16 mouse cellular contexts compared by ENCODE assay signal in genomic region chr2:94138469-94139390, GRCm38 (mm10). TPM values are rescaled to one million over a fixed set of nuclear protein-coding genes. Genes with fewer than 3 reads are reported as not detected.
DNase-seq lines count a peak whose midpoint lies in the region; TF ChIP-seq lines count a peak whose summit lies in the region.
"Had no signal": no experiment of that assay in that cellular context is flagged by ENCODE, and none has a peak within 500 bp of the region (broad histone marks: within the 10 kb centered on the region; RNA-seq: fewer than 3 reads in every experiment).

No protein-coding gene starts in this region.

- dilution Hi-C loops in CH12.LX (cut with MboI; ENCODE audit: extremely low pct_ligation_motif_present, extremely low pct_unique_long_range_greater_than_20kb, low sequenced_read_pairs) = no loop called here

- H3K36me3 ChIP-seq in CH12.LX (replicated peaks in 1 of 2; ENCODE audit: control insufficient read depth in 1 of 2, insufficient read depth in 1 of 2, low read length in 1 of 2) = peaks cover 0 to 19% of the 10 kb centered on the region in 2 experiments
- H3K36me3 ChIP-seq: hindbrain, embryonic 13.5 days had no signal

- intact Hi-C loops in gastrocnemius, adult 2 months (cut with DNase I) = no loop called here
- intact Hi-C loops in gastrocnemius, postnatal 14 days (cut with DNase I; ENCODE audit: low total_unique reads) = no loop called here
- intact Hi-C loops in left cerebral cortex, adult 2 months (cut with DNase I) = loop anchor here (5.0 kb wide), 3 partner anchors 81 to 154 kb away; no protein-coding TSS in a partner anchor
- intact Hi-C loops in left cerebral cortex, postnatal 10 days (cut with DNase I) = no loop called here

- DNase-seq in gastrocnemius, adult 2 months = no peak
- no peak for DNase-seq in gastrocnemius, postnatal 14 days
- no peak for DNase-seq in left cerebral cortex, adult 2 months (ENCODE audit: extremely low spot score in 1 of 2, low spot score in 2 of 2)
- no peak for DNase-seq in left cerebral cortex, postnatal 10 days (ENCODE audit: extremely low spot score in 1 of 2, low spot score in 2 of 2)
- no peak for DNase-seq in CH12.LX (ENCODE audit: extremely low read depth)
- DNase-seq in brain, embryonic 14.5 days (ENCODE audit: low read depth) = peak; percentile 53
- DNase-seq in adrenal gland, postnatal 4 days (ENCODE audit: low spot score in 2 of 2) = no peak
- DNase-seq in natural killer cell, adult 2 months (ENCODE audit: low spot score in 2 of 2) = no peak
- DNase-seq: adrenal gland, postnatal 36 days; cerebellum, adult 8-10 months; kidney, postnatal 10 days; liver; lung, postnatal 4 days; thymus, postnatal 25 days had no signal

- peaks cover 0 to 18% of the 10 kb centered on the region in 2 experiments; a peak in 2 of 4 replicates for H3K4me1 ChIP-seq in CH12.LX (ENCODE audit: control insufficient read depth in 1 of 2, insufficient read depth in 2 of 2)
- H3K4me1 ChIP-seq: hindbrain, embryonic 13.5 days had no signal

- H3K27ac ChIP-seq in gastrocnemius, adult 2 months = no peak overlapping the region
- H3K27ac ChIP-seq in left cerebral cortex, adult 2 months = no peak overlapping the region; the same call in 1 of the 2 replicates
- H3K27ac ChIP-seq in CH12.LX (ENCODE audit: insufficient read depth, low read depth) = no peak overlapping the region
- H3K27ac ChIP-seq: hindbrain, embryonic 13.5 days had no signal

- no peak overlapping the region for H3K4me2 ChIP-seq in CH12.LX (ENCODE audit: insufficient read depth, low read depth, poor library complexity, severe bottlenecking)
- H3K4me2 ChIP-seq: heart, embryonic 11.5 days; hindbrain, embryonic 13.5 days had no signal

- no peak for TF ChIP-seq EP300 in CH12.LX (IDR thresholded peaks at IDR 0.05; ENCODE audit: low read length)

- peak; percentile 15; the same call in 1 of the 2 replicates for TF ChIP-seq CTCF in gastrocnemius, adult 2 months (IDR thresholded peaks at IDR 0.05)
- TF ChIP-seq CTCF in left cerebral cortex, adult 2 months (IDR thresholded peaks at IDR 0.05) = peak; percentile 61
- TF ChIP-seq CTCF in CH12.LX (conservative IDR thresholded peaks at IDR 0.05 in 1 of 2, IDR thresholded peaks at IDR 0.05 in 1 of 2; ENCODE audit: low read depth in 2 of 2, low read length in 2 of 2) = peak in 1 of 2 experiments; percentile 41; a peak in 2 of 4 replicates
- TF ChIP-seq CTCF in brain, embryonic 14.5 days (IDR thresholded peaks at IDR 0.05; ENCODE audit: borderline replicate concordance, extremely low read depth, insufficient read depth, insufficient read length) = peak; percentile 36; the same call in 1 of the 2 replicates

- peaks cover 7% of the 10 kb centered on the region for H3K79me2 ChIP-seq in CH12.LX (replicated peaks; ENCODE audit: control insufficient read depth, extremely low read depth, insufficient read depth, poor library complexity, severe bottlenecking)

- H3K27me3 ChIP-seq in CH12.LX (replicated peaks) = no peaks in the 10 kb centered on the region
- H3K27me3 ChIP-seq: hindbrain, embryonic 13.5 days had no signal

- no peak overlapping the region for H3K4me3 ChIP-seq in gastrocnemius, adult 2 months
- no peak overlapping the region for H3K4me3 ChIP-seq in left cerebral cortex, adult 2 months
- H3K4me3 ChIP-seq in CH12.LX (replicated peaks in 1 of 3; ENCODE audit: low read depth in 2 of 3, low read length in 2 of 3, poor library complexity in 1 of 3) = no peak overlapping the region
- H3K4me3 ChIP-seq: hindbrain, embryonic 13.5 days had no signal

- in situ Hi-C loops in CH12.LX (cut with MboI; ENCODE audit: low pct_ligation_motif_present, low pct_unique_long_range_greater_than_20kb, low sequenced_read_pairs) = no loop called here

- H3K9ac ChIP-seq in CH12.LX (ENCODE audit: insufficient read depth, low read depth) = no peak overlapping the region
- H3K9ac ChIP-seq: hindbrain, embryonic 13.5 days had no signal

- TF ChIP-seq RAD21 in CH12.LX (IDR thresholded peaks at IDR 0.05; ENCODE audit: low read depth, low read length) = peak; percentile 29

- no peaks in the 10 kb centered on the region for H3K9me3 ChIP-seq in CH12.LX (replicated peaks; ENCODE audit: low read length)
- H3K9me3 ChIP-seq: hindbrain, embryonic 13.5 days had no signal

- TF ChIP-seq POLR2A in CH12.LX (IDR thresholded peaks at IDR 0.05; ENCODE audit: low read depth, low read length) = no peak
- TF ChIP-seq POLR2A in brain, embryonic 14.5 days (IDR thresholded peaks at IDR 0.05; ENCODE audit: borderline replicate concordance, extremely low read depth, insufficient read depth, insufficient read length, poor library complexity, severe bottlenecking) = no peak

TF ChIP-seq in CH12.LX, 34 proteins besides CTCF, POLR2A, EP300 and RAD21:
- no peak for TF ChIP-seq USF1 (IDR thresholded peaks at IDR 0.05; ENCODE audit: low read depth, low read length)
- no peak for TF ChIP-seq KAT2A (IDR thresholded peaks at IDR 0.05; ENCODE audit: insufficient replicate concordance, low read length)
- peak; percentile 8; the same call in 1 of the 2 replicates for TF ChIP-seq SMC3 (IDR thresholded peaks at IDR 0.05; ENCODE audit: low read depth, low read length)
TF ChIP-seq in CH12.LX: peak in this region for 1.

RNA-seq across cellular contexts. Expression of gene Hsd17b12, which starts 19.0 kb away (rescaled TPM):
- total RNA-seq in gastrocnemius, adult 2 months (2021) = 1 to 10 TPM; 5.1 to 8.2 TPM
- total RNA-seq in gastrocnemius, postnatal 14 days (2021) = 10 to 100 TPM in 1 of 2 experiments, 1 to 10 TPM in 1; 8.7 to 13.1 TPM
- total RNA-seq in left cerebral cortex, adult 2 months (2021) = 10 to 100 TPM; 70.0 to 75.3 TPM
- 10 to 100 TPM; 75.3 to 78.2 TPM for total RNA-seq in left cerebral cortex, postnatal 10 days (2021)
- 70.7 and 81.1 TPM in 2 replicates for total RNA-seq in CH12.LX (2012; rRNA removed)
- total RNA-seq in CH12.LX (2014; rRNA removed) = 117 and 124 TPM in 2 replicates
- 110 and 114 TPM in 2 replicates for polyA plus RNA-seq in CH12.LX (2012; ENCODE audit: insufficient read length, low read depth)
- polyA plus RNA-seq in brain, embryonic 14.5 days (2012; rRNA removed) = 72.2 and 76.9 TPM in 2 replicates
- 10 to 100 TPM; 87.0 to 95.3 TPM for total RNA-seq in adrenal gland, postnatal 4 days (2021)

Comparison
In these comparisons a context has a peak if more than half of its experiments do, and no peak if none do; other contexts are left out.
1. RNA of gene Hsd17b12, which starts 19.0 kb away (total RNA-seq): 70.7 to 124 TPM in CH12.LX, 87.0 to 95.3 TPM in adrenal gland, postnatal 4 days, 75.3 to 78.2 TPM in left cerebral cortex, postnatal 10 days and 70.0 to 75.3 TPM in left cerebral cortex, adult 2 months; 8.7 to 13.1 TPM in gastrocnemius, postnatal 14 days and 5.1 to 8.2 TPM in gastrocnemius, adult 2 months; every median in the first group is over 4 times any median in the second.